Mouse (Mus musculus) thymus, postnatal 0 days (tissue): ENCODE results near the gene Sec61g. TPM values are rescaled to one million over a fixed set of nuclear protein-coding genes. Genes with fewer than 3 reads are reported as not detected.
"Not testable (repeated sequence)": the region's sequence is repeated elsewhere in the genome, so short reads cannot be mapped to it uniquely, and the experiment has no call there.

Experiments
- DNase-seq: peaks from one replicate; pipeline ENCODE4 v3.0.0-alpha.2; 2015; ENCODE audit warnings: low spot score
- polyA plus RNA-seq: library from polyadenylated mRNA; unstranded; fragments of >200 nt; fragmentation: Nextera tagmentation; extraction: Ambion mirVana; gene quantifications from 2 replicates; pipeline ENCODE4 v1.2.1, GENCODE M21; 2015

Gene Sec61g
- 30.4 and 36.4 TPM in 2 replicates for polyA plus RNA-seq

DNA sequence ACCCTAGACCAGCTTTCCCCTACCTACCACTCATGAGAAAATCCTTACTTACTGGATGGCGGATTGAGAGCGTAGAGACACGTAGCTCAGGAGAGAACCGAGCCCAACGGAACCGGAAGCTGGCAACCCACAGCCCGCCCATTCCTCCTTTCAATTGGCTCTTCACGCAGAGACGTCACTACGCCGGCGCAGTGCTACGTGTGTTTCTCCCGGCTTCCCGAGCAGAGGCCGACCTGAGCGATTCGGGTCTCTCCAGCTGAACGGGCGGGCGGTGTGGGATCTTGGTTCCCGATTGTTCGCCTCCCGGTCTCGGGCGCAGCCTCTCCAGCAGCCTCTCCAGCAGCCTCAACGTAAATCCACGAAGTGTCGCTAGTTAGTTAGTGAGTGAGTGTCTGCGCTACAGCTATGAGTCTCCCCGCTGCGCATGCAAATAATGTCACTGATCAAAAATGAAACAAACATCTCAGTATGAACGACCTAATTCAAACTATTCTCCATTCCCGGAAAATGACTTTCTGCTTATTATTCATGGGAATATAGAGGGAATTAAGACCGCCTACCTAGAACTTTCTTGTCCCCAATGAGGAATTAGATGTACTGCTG, at the start of gene Sec61g:
Gene Sec61g (minus strand): TSS at position 433 of the 603 bp plus-strand sequence.
- peak; percentile 91 for DNase-seq

DNA sequence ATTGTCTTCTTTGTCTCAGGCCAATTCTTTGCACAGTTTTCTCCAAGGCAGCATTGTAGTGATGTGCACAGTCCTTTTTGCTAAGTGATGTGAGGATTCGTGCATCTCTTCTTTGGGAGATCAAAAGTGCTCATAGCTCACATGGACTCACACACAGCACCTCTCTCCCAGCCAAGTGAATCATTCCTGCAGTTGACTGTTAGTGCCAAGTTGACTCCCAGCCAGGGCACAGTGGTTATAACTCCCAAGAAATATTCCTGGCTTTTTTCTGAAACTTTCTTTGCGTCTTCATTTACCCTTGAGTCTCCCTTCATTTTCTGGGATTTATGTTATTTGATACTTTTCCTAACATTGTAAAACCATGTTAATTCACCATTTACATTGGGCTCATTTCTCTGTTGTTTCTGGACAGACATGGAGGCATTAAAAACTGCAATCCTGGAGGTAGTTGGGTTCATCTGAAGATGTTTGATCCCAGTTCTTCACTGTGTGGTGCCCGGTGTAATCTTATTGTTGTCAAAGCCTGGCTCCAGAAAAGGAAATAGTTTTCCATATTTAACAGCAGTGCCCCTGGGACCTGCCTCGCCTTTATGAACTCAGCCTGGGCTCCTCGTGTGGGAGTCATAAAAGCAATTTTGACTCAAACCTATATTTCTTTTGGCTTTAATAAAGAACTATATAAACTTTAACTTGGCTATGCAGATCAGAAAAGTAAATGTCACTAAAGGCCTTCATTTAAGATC, 38.3 kb upstream of the Sec61g start:
- DNase-seq, result no peak

DNA sequence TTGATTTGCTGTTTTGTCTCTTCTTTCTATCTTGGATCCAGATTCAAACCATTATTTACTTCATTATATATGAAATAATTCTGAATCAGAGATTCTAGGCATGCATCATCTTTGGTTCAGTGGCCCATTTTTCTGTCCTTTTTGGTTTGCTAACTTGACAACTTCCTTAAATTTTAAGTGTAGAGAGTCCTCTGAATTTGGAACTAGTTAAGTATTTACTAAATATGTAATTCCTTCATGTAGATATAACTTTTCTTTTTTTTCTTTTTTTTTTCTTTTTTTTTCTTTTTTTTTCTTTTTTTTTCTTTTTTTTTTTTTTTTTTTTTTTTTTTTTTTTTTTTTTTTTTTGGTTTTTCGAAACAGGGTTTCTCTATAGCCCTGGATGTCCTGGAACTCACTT, 29.1 kb upstream of the Sec61g start:
- no peak for DNase-seq

DNA sequence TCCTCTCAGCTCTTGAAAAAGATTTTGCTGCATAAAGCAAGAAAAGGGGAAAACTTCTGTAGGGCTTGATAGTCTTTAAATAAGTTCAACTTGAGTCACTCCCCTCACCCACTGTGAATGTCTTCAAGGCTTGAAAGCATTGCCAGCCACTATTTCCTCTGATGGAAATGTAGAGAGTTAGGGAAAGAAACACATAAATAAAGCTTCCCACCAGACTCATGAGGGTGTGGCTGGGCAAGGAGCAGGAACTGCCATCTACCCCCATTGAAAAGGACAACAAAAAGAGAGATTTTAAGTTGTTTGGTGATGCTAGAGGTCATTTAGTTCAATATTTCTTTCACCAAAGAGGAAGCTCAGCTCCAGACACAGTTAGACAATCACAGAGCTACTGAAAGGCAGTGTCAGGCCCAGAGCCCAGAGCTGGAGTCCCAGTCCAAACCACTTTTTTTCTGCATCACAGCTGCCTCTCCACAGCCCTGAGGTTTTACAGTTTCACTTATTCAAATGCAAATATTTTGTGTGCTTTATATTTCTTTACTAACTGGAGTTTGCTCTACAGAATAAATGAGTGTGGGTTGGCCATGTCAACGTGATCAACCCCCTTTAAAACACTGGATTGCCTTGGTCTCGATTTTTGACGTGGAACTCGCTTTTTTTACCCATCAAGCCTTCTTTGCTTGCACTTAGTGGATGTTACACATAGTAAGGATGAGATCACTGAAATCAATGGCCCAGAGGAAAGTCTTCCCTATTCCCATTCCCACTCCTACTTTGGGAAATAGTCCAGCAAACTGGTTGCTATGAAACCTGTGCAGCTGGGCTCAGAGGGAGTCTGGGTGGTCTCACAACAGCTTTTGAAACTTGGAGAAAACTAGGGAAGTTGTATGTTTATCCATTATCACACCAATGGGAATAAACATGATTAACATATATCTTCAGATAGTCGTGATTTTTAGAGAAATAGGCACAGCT, 26.6 kb upstream of the Sec61g start:
- no peak for DNase-seq

DNA sequence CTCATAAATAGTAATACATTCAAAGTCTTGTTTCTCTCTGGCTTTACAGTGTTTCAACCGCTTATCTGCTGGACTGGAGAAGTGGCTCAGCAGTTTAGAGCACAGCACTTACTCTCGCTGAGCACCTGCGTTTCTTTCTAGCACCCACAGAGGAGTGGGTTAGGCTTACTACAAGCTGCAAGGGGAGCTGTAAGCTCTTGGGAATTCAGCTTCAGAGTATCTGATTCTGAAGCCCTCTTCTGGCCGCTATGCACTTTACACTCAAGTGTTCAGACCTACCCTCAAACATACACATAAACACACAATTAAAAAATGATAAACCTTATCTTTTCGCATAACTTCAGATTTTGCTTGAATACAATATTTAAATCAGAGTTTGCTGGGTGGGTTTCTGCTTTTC, 24.6 kb upstream of the Sec61g start:
- DNase-seq, result peak; percentile 8

DNA sequence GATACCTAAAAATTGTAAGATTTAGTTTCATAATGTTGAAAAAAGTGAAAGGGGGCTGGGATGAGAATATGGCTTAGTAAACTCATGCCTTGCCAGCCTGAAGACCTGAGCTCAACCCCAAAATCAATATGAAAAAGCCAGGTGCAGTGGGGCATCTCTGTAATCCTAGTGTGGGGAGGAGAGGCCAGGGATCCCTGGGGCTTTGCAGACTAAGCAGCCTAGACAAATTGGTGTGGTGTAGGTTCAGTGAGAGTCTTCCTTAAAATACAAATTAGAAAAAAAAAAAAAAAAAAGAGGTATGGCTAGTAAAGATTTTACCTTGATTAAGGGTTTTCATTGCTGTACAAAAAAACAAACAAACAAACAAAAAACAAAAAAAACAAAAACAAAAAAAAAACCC, 20.6 kb upstream of the Sec61g start:
- no peak for DNase-seq

DNA sequence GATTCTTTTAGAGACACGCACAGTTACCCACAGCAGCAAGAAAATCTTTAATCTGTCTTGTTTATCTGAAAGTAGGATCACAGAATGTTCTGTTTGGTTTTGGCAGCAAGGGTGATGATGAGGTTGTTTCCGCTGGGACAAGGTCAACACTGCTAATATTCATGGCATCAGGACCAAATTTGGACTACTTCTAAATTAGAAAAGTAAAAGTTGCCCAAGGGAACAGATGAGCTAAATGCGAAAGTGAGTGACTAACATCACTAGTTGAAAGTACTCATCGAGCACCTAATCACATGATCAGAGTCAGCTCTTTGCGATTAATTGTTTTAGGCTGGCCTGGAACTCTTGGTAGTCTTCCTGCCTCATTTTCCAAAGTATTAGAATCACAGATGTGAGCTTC, 20.1 kb upstream of the Sec61g start:
- DNase-seq, result no peak

DNA sequence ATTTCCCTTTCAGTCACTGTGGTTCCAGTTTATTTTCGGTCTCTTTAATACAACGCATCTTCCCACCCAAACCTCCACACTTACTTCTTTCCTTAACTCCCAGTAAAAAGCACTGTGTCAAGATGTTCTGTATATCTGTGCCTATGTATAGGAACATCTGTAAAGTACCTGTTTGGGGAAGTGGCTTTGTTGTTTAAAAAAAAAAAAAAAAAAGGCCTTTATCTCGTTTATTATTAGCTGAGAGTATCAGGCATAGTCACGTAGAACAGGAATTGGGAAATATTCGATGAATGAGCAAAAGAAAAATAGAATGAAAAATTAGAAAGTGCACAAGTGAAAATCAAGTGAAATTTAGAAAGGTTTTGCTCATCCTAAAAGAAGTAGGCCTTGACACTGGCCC, 19.5 kb upstream of the Sec61g start:
- no peak for DNase-seq

DNA sequence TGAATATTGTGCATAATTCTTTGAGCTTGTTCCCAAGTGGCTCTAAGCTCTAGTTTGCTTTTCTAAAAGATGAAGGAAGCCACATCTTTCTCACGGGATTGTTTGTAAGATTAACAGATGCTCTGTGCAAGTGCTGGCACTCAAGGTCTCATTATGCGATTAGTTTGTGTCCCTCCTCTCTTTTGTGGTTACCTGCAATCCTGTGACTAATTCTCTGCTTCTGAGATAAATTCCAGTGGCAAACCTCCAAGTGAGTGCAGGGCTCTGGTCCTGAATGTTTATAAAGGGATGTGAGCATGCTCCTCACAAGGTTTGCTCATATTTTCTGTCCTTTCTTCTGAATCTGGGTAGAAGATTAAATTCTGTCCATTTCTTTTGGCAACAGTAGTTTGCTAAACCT, 18.2 kb upstream of the Sec61g start:
- no peak for DNase-seq

DNA sequence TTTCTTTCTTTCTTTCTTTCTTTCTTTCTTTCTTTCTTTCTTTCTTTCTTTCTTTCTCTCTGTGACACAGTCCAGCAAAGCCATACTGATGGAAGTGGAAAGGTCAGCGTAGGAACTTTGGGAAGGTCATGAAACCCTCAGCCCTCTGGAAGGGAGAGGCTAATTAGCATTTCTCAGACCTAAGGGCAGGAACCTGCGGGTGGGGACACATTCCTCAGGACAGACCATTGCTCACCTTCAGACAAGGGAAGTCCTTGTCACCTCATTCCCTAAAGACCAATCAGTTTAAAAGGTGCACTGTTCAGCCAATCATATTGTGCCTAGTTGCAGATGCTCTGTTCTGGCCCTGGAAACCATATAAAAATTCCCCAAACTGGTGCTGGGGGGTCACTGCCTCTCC, 17.4 kb upstream of the Sec61g start:
- no peak for DNase-seq

DNA sequence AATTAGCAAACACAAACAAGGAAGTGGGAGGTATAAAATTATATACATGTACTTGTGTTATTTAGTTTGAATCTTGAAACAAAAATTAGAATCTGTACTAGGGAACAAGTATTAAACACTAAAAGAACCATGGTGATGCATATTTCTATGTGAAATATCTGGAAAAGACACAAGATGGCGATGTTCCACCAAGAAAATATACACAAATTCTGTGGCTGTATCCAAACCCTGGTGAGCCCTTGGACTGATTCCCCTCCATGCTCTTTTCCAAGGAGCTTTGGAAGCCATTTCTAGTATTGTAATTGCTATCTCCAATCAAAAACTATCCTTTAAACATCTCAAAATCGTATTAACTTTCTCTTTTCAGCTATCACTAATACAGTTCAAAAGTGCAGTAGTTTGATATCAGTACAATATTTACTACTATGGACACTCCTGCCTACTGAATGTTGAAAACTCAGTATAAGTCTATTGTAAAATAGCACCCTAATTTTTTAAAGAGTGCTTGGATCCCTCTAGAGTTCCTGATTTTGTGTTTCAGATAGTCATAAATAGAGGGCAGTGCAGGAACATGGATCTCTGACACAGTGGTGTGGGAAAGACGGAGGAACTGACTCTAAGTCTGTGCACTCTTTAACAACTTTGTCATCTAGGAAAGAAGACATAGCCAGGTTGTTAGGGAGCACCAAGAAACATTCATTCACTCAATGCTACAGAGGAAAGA, 16.8 kb upstream of the Sec61g start:
- peak; percentile 26 for DNase-seq

DNA sequence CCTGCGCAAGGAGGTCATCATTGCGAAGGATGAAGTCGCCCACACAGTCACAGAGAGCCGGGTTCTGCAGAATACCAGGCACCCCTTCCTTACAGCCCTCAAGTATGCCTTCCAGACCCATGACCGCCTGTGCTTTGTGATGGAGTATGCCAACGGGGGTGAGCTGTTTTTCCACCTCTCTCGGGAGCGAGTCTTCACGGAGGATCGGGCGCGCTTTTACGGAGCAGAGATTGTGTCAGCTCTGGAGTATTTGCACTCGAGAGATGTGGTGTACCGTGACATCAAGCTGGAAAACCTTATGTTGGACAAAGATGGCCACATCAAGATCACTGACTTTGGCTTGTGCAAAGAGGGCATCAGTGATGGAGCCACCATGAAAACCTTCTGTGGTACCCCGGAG, 6.8 kb upstream of the Sec61g start:
- DNase-seq, result not testable (repeated sequence)

DNA sequence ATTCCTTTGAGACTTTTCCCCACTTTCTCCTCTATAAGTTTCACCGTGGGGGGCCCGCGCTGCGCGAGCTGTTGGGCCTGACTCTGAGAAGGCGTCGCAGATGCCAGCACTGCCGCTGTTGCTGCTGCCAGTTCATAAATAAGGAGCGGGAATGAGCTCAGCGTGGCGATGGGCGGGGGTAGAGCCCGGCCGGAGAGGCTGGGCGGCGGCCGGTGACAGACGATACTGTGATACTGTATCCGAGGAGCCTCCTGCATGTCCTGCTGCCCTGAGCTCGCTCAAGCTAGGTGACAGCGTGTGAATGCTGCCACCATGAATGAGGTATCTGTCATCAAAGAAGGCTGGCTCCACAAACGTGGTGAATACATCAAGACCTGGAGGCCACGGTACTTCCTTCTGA, 5.9 kb upstream of the Sec61g start:
- not testable (repeated sequence) for DNase-seq

DNA sequence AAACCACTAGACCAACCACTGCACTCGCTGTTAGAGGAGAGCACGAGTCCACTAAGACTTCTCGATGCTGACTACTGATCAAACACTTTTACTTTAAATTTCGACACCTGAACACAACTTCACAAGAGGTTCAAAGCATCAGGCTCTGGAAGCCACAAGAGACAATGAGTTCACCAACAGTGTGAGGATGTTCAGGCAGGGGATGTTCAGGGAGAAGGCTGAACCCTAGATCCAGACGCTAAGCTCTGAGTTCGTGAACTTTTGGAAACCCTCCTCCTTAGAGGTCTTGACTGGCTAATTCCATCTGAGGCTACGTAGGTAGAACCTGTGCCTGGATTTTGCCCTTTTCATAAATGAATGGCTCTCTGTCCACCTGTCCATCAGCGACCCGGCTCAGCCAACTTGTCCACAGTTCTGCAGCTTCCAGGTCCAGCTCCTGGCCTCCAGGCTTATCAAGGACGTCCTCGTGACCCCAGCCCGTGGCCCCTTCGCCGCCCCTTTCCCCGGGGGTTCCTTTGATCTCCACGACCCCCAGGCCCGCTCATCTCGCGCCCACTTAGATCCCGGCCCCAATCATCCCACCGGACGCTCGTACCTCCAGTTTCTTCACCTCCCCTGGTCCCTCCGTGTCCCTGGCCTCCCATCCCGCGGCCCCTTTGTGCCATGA, 766 bp downstream of the Sec61g start:
- DNase-seq, result peak; percentile 32

DNA sequence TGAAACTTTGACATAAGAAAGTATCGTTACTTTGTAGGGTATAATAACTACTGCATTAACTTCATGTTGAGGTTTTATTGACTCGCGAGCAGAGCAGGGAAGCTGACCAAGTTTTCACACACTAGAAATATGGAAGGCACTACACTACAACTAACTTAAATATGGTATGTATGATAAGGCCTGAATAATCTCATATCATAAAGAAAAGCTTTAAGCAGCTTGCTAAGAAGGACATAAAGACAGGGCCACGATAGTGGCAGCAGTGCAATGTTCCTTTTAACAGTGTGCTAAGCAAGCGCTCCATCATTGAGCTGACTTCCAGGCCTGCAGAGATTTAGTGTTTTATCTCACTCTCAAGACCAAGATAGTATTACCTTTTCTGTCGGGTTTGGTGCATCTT, 2.3 kb downstream of the Sec61g start:
- no peak for DNase-seq

DNA sequence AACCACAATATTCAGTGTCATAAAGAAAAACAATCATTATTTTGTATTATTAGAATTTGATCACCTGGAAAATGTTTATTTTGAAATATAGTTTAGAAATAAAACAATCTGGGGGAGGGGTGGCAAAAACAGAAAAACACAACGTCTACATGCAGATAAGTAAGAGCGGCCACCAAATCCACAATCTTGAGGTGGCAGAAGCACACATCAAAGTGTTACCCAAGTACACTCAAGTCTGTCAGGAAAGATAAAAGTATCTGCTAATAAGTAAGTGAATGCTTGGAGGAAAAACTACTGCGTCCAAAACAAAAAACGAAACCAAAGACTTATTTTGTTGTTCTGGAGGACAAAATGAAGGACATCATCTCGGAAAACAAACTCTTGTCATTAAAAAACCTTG, 5.1 kb downstream of the Sec61g start:
- no peak for DNase-seq

DNA sequence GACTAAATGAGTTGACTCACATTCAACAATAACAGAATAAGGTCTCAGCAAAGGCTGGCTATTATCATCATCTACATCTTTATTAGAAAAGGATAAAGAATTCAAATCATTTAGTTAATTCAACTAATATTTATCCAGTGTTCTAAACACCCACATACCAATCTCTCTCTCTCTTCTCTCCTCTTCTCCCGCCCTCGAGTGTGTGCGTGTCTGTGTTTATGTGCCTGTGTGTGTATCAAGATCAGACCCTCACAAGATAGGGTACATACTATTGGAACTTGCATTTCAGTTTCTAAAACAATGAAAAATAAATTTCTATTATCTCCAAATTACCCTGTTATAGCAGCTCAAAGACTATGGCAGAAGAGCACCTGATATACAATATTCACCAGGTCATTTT, 5.5 kb downstream of the Sec61g start:
- DNase-seq, result no peak

DNA sequence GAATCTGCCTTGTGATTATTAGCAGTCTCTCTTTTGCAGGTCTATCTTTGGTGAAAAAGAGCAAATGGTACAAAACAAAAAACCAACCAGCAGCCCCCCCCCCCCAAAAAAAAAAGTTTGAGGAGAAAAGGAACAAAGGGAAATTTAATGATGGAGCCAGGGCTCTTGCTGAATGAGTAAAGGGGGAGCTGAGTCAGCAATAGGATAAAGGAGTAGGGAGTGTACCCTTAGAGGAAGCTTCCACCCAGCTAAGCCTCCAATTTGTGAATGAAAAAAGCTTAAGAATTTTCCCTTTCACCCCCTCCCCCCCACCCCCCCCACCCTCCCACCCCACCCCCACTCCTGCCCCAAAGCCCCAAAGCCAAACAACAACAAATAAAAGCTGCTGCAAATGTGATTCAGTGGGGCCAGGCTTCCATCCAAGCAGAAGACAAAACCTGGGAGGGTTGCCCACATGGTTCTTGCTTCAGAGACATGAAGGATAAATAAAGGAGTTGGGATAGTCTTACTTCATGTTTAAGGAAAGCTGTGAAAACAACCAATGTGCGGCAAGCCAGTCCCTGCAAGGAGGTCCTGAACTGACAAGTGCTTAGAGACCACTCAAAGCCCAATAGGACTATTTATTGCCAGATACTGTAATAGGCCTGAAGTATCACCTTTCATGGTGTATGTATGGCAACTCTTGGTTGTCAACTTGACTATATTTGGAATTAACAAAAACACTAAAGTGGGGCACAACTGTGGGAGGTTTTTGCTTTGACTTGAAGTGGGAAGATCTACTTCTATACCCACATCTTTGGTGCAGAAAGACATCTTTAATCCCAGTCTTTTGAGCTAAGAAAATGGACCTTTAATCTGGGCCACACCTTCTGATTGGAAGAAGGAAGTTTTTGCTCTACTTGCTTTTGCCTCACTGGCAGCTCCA, 9.3 kb downstream of the Sec61g start:
- DNase-seq, result no peak
